Mouse (Mus musculus): ENCODE results near the gene Larp4. TPM values are rescaled to one million over a fixed set of nuclear protein-coding genes. Genes with fewer than 3 reads are reported as not detected.

Gene Larp4
- polyA plus RNA-seq, 1 experiment from 2014 or later: 38.6 TPM

DNA sequence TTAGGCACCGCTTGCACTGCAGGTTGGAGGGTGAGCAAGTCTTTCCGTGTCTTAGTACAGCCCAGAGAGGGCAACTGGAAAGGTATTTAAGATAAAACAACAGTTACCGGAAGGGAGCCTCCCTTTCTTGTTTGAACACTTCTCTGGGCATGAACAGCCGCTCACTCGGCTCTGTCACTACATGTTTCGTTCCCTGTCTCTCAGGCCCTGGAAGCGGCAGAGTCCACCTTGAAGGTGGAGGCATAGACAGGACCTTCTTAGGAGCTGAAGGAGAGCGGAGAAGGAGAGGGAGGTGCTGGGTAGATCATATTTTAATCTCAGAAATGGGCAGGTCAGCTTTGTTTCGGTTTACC lies 72.2 kb downstream of the Larp4 start:
- Histone ChIP-seq H3K9me3 (replicated peaks) (no peaks in the 10 kb centered on the region), H3K4me2 (0 out of 2 replicates have a peak overlapping the region, but pooled peaks have one; percentile 3), H3K4me3 (replicated peaks) (no peak overlapping the region), H3K27ac (no peak overlapping the region), H3K27me3 (no peaks in the 10 kb centered on the region), H3K36me3 (peaks cover 5% of the 10 kb centered on the region; the same call in 1 of the 2 replicates), H3K9ac (no peak overlapping the region), H3K4me1 (peaks cover 48% of the 10 kb centered on the region)
- 67% methylated on average over 9 of the region's 9 CpGs for WGBS
- ATAC-seq (replicated peaks; ENCODE audit: low FRiP score): no peak

DNA sequence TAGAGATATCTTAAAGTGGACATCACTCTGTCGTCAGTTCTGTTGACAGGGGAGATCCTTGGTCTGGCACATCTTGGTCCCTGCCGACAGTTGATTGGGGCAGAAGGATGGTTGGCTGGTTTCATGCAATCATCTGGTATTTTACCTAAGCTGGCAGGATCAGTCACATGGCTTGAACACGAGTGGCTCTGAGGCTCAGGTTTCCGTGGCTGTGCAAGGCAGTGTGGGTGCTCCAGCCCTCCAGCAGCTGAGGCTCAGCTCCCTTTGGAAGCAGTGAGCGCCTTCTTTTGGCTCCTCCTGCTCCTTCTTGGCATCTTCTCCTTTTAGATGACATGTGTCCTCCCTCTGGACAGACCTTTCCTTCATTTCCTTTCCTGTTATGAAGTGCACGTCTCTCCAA lies 75.7 kb downstream of the Larp4 start:
- 46% methylated on average over 6 of the region's 6 CpGs for WGBS
- H3K36me3 ChIP-seq: peaks cover 18% of the 10 kb centered on the region
- ATAC-seq (replicated peaks; ENCODE audit: low FRiP score): no peak
- H3K27ac ChIP-seq: 0 out of 2 replicates have a peak overlapping the region, but pooled peaks have one; percentile 27
- H3K4me2 ChIP-seq: no peak overlapping the region
- H3K4me3 ChIP-seq (replicated peaks): no peak overlapping the region
- no peaks in the 10 kb centered on the region for H3K9me3 ChIP-seq (replicated peaks)
- peaks cover 42% of the 10 kb centered on the region for H3K4me1 ChIP-seq
- no peaks in the 10 kb centered on the region for H3K27me3 ChIP-seq
- no peak overlapping the region for H3K9ac ChIP-seq

DNA sequence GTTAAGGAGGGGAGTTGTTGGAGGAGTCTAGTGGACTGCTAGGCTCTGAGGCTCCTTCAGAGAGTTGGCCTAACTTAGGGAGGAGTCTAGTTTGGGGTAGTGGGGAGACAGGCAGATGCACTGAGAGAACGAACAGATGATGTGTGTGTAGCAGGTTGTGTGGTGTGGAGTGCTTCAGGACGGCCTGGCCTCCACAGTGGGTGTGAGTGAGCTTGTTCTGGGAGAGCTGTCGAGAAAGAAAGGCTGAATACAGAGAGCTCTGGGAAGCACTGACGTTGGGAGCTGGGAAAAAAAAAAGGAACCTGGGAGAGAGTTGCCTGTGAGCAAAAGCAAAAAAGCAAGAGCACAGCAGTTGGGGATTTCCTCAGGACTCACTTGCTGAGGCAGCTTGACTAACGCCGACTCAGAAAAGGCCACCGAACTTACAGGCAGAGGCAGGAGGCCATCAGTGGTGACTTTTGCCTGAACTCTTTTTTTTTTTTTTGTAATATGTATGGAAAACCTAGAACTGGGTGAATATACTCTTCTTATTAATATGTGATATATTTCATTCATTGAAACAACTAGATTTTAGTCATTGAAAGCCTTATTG lies 79.7 kb downstream of the Larp4 start:
- WGBS: 88% methylated on average over 7 of the region's 7 CpGs

DNA sequence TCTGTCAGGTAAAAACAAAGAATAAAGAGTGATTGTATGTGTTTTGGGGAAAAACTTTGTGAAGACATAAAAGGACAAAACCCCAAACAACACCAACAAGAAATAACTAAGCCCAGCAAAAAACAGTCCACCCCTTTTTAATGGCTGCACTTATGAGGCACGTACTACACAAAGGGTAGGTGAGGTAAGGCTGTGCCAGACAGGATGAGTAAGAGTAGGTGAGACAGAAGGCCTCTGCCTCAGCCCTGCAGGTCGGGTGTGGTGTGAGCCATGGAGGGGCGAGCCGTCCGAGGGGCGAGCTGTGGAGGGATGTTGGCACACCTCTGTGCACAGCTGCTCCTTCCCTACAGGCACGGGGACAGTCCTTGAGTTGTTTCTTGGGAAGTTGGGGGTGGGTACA lies 81.1 kb downstream of the Larp4 start:
- peaks cover 32% of the 10 kb centered on the region for H3K4me1 ChIP-seq
- no peak for ATAC-seq (replicated peaks; ENCODE audit: low FRiP score)
- H3K4me2 ChIP-seq: no peak overlapping the region
- H3K27ac ChIP-seq: no peak overlapping the region
- H3K9me3 ChIP-seq (replicated peaks): no peaks in the 10 kb centered on the region
- peaks cover 18% of the 10 kb centered on the region for H3K36me3 ChIP-seq
- H3K9ac ChIP-seq: no peak overlapping the region
- H3K27me3 ChIP-seq: no peaks in the 10 kb centered on the region
- 66% methylated on average over 7 of the region's 7 CpGs for WGBS
- no peak overlapping the region for H3K4me3 ChIP-seq (replicated peaks)

More for the DNA sequence above, 79.7 kb downstream of the Larp4 start:
- Histone ChIP-seq H3K27me3 (no peaks in the 10 kb centered on the region), H3K36me3 (peaks cover 18% of the 10 kb centered on the region), H3K9me3 (replicated peaks) (no peaks in the 10 kb centered on the region), H3K9ac (no peak overlapping the region), H3K4me2 (no peak overlapping the region), H3K27ac (no peak overlapping the region), H3K4me3 (replicated peaks) (no peak overlapping the region), H3K4me1 (peaks cover 41% of the 10 kb centered on the region)
- ATAC-seq (replicated peaks; ENCODE audit: low FRiP score): no peak

DNA sequence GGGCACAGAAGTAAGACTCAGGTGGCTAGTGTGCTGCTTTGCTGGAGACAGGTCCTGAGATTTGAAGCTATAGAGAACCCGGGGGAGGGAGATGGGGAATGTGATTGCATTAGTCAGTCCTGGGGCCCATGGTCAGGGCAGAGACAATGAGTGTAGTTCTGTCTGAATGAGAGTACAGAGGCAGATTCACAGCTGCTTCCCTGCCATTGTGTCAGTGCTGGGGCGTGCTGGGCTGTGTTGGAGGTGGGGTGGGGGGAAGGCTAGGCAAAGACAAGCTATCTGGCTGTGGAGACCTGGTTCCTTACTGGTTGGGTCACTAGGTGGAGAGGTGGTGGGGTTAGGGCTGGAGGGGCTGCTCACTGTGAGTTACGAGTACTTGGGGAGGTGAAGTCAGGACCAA lies 82.9 kb downstream of the Larp4 start:
- Histone ChIP-seq H3K4me1 (peaks cover 22% of the 10 kb centered on the region), H3K36me3 (peaks cover 11% of the 10 kb centered on the region), H3K27ac (no peak overlapping the region), H3K9me3 (replicated peaks) (no peaks in the 10 kb centered on the region), H3K9ac (no peak overlapping the region), H3K4me3 (replicated peaks) (no peak overlapping the region), H3K27me3 (no peaks in the 10 kb centered on the region), H3K4me2 (no peak overlapping the region)
- ATAC-seq (replicated peaks; ENCODE audit: low FRiP score): no peak
- 36% methylated on average over 3 of the region's 3 CpGs for WGBS

DNA sequence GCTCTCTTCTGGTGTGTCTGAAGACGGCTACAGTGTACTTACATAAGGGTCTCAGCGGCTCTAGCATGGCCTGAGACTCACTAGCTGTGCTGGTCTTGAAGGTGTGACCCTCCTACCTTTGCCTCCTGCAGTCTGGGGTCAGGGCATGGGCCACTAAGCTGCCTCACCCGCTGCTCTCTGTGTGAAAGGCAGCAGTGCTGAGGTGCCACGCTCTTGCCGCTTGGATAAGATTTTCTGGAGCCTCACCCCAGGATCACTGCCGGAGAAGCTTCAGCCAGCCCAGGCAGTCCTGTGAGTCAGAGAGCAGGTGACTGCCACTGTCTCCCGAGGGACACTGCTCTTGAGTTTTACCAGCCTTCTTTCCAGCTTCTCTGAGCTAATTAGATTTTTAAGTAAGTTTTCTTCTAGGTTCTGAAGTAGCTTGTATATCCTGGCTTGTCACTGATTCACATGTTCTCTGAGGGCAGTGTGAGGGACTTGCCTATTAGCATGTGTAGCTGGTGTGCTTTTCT lies 86.6 kb downstream of the Larp4 start:
- H3K36me3 ChIP-seq: no peaks in the 10 kb centered on the region; the same call in 1 of the 2 replicates
- no peak overlapping the region for H3K27ac ChIP-seq
- H3K4me3 ChIP-seq (replicated peaks): no peak overlapping the region
- ATAC-seq (replicated peaks; ENCODE audit: low FRiP score): no peak
- no peaks in the 10 kb centered on the region for H3K9me3 ChIP-seq (replicated peaks)
- WGBS: 71% methylated on average over 7 of the region's 7 CpGs
- H3K4me2 ChIP-seq: no peak overlapping the region
- H3K4me1 ChIP-seq: peaks cover 33% of the 10 kb centered on the region
- no peak overlapping the region for H3K9ac ChIP-seq
- no peaks in the 10 kb centered on the region for H3K27me3 ChIP-seq

DNA sequence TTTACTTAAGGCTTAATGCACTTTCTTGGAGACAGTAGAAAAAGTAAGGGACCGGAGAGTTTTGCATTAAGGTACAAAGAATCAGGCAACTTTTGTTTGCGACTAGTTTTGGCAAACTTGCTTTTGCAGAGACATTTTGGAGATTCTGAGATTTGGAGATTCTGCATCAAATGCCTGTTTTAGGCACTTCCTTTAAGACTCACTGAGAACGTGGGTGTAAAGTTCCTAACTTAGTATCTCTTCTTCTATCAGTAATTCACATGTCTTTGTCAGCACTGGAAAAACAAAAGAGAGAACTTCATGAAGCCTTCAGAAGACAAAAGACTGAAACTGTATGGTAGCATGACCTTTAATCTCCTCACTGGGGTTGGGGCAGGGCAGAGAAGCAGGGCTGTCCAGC lies 87.8 kb downstream of the Larp4 start:
- Histone ChIP-seq H3K4me2 (no peak overlapping the region), H3K4me1 (peaks cover 27% of the 10 kb centered on the region), H3K27ac (no peak overlapping the region), H3K4me3 (replicated peaks) (no peak overlapping the region), H3K36me3 (no peaks in the 10 kb centered on the region; the same call in 1 of the 2 replicates), H3K9me3 (replicated peaks) (no peaks in the 10 kb centered on the region), H3K9ac (no peak overlapping the region), H3K27me3 (no peaks in the 10 kb centered on the region)
- no peak for ATAC-seq (replicated peaks; ENCODE audit: low FRiP score)
- 80% methylated on average over 3 of the region's 3 CpGs for WGBS

DNA sequence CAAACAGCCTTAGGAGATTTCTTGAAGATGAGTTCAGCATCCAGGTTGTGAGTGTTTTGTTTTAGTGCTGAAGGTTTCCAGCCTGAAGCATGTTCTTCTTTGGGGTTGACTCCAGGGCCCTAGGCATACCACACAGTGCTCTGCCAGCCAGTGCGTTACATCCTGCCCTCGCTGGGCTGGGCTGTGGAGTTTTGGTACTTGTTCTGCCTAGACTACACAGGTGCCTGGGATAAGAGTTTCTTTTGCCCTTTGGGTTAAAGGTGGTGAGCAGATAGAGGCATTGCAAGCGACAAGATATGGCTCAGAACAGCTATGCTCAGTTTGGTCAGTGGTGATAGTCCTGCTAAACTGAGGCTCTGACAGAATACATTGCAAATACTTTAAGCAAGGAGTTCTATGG lies 88.3 kb downstream of the Larp4 start:
- Histone ChIP-seq H3K9me3 (replicated peaks) (no peaks in the 10 kb centered on the region), H3K4me1 (peaks cover 23% of the 10 kb centered on the region), H3K4me2 (no peak overlapping the region), H3K27me3 (no peaks in the 10 kb centered on the region), H3K36me3 (no peaks in the 10 kb centered on the region; the same call in 1 of the 2 replicates), H3K9ac (no peak overlapping the region), H3K27ac (no peak overlapping the region), H3K4me3 (replicated peaks) (no peak overlapping the region)
- WGBS: 87% methylated on average over 3 of the region's 3 CpGs
- no peak for ATAC-seq (replicated peaks; ENCODE audit: low FRiP score)

DNA sequence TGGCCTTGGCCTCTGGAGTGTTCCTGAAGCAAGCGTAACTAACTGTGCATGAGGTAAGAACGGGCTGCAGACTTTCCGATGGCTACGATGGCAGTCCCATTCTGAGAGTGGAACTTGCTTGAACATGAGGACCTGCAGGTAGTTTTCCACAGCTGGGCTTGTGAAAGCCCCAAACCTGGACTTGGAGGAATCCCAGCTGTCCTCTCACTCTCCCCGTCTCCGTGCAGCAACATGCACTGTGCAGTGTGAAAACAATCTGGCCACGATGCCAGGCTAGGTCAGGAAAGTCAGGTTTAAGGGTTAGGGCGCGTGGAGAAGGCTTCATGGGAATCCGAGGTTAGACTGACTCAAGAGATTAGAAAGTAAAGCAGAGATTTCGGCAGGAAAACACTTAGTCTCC lies 89.0 kb downstream of the Larp4 start:
- no peak for ATAC-seq (replicated peaks; ENCODE audit: low FRiP score)
- WGBS: 52% methylated on average over 11 of the region's 11 CpGs
- H3K9ac ChIP-seq: no peak overlapping the region
- no peaks in the 10 kb centered on the region; the same call in 1 of the 2 replicates for H3K36me3 ChIP-seq
- H3K4me1 ChIP-seq: peaks cover 20% of the 10 kb centered on the region
- H3K4me3 ChIP-seq (replicated peaks): no peak overlapping the region
- H3K9me3 ChIP-seq (replicated peaks): no peaks in the 10 kb centered on the region
- H3K27me3 ChIP-seq: no peaks in the 10 kb centered on the region
- no peak overlapping the region for H3K27ac ChIP-seq
- no peak overlapping the region for H3K4me2 ChIP-seq

DNA sequence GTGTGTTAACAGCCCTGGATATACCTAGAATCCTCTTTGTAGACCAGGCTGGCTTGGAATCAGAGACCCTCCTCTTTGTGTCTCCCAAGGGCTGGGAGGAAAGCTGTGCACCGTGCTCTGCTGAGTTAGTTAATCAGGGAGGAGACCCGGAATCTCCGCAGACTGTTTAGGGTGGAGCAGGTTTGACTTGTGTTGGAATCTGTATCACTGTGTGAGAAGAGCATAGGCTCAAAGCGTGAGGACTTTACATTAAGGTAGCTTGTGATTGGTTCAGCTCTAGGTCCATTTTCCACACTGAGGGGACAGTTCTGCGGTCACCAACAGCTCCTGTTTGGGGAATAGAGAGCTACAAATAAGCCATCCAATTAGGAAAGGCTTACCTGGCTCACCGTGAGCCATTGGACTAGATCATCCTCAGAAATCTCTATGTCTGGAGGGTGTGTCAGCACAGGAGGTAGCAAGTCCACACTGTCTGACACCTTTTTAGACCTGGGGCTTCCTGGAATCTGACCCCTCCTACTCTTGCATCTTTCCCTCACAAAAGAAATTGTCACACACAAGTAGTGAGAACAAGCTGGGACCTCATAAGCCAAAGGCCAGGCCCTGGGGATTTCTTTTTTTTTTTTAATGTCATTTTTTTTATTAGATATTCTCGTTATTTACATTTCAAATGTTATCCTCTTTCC lies 89.9 kb downstream of the Larp4 start:
- H3K36me3 ChIP-seq: no peaks in the 10 kb centered on the region; the same call in 1 of the 2 replicates
- H3K4me2 ChIP-seq: no peak overlapping the region
- no peak for ATAC-seq (replicated peaks; ENCODE audit: low FRiP score)
- H3K9ac ChIP-seq: no peak overlapping the region
- H3K9me3 ChIP-seq (replicated peaks): no peaks in the 10 kb centered on the region
- no peak overlapping the region for H3K27ac ChIP-seq
- H3K27me3 ChIP-seq: no peaks in the 10 kb centered on the region
- 77% methylated on average over 7 of the region's 7 CpGs for WGBS
- peaks cover 20% of the 10 kb centered on the region for H3K4me1 ChIP-seq
- H3K4me3 ChIP-seq (replicated peaks): no peak overlapping the region

DNA sequence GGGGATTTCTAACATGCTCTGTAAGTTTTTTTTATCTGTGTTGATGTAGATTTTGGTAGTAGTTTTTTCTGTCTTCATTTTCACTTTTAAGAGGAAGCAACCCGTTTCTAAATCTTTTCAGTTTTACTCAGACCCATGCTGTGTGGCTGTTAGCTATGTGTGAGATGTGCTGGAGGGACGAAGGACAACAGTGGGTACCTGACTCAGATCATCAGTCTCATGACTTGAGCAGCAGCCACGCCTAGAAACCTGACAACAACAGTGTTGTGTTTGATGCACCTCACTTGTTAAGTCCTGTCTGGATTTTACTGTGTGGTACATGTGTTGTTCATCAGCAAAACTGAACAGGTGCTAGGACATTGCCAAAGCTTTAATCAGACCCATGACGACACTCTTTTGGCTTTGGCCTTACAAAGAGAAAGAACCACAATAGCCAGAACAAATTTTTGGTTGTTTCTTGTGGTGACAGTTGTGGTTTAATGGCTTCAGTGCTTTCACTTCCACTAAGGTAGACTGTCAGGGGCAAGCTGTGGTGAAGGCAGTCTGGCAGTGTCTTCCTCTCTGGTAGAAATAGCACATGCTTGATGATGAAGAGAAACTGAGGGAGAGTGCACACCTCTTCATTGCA lies 90.8 kb downstream of the Larp4 start:
- H3K36me3 ChIP-seq: no peaks in the 10 kb centered on the region
- H3K27ac ChIP-seq: no peak overlapping the region
- no peak overlapping the region for H3K4me3 ChIP-seq (replicated peaks)
- H3K4me1 ChIP-seq: peaks cover 20% of the 10 kb centered on the region
- no peak for ATAC-seq (replicated peaks; ENCODE audit: low FRiP score)
- H3K9ac ChIP-seq: no peak overlapping the region
- no peaks in the 10 kb centered on the region for H3K27me3 ChIP-seq
- no peaks in the 10 kb centered on the region for H3K9me3 ChIP-seq (replicated peaks)
- WGBS: 88% methylated on average over 4 of the region's 4 CpGs
- no peak overlapping the region for H3K4me2 ChIP-seq

DNA sequence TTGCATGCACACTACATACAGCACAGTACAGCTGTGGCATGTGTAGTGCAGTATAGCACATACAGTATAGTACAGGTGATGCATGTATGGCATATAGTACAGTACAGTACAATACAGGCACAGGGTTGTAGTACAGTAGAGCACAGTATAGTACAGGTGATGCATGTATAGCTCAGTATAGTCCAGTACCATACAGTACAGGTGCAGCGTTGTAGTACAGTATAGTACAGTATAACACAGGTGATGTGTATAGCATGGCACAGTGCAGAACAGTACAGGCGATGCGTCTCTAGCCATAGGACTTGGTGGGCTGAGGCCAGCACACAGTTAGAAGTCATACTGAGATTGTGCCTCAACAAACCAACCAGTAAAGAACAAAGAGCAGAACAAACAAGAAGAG lies 91.5 kb downstream of the Larp4 start:
- Histone ChIP-seq H3K4me3 (replicated peaks) (no peak overlapping the region), H3K27me3 (no peaks in the 10 kb centered on the region), H3K36me3 (no peaks in the 10 kb centered on the region), H3K4me1 (peaks cover 21% of the 10 kb centered on the region), H3K27ac (no peak overlapping the region), H3K4me2 (no peak overlapping the region), H3K9ac (no peak overlapping the region), H3K9me3 (replicated peaks) (no peaks in the 10 kb centered on the region)
- WGBS: 90% methylated on average over 3 of the region's 3 CpGs
- no peak for ATAC-seq (replicated peaks; ENCODE audit: low FRiP score)
